Mouse (Mus musculus) adrenal gland, adult (tissue): Measurements from ENCODE around the gene Olfr1351.
"Not testable (repeated sequence)": the region's sequence is repeated elsewhere in the genome, so short reads cannot be mapped to it uniquely, and the experiment has no call there.

Experiments
- DNase-seq, 2 experiments: peaks; one replicate each; pipeline ENCODE4 v3.0.0; 2022 to 2023; ENCODE audit warnings: low spot score in 1 of 2; ENCODE audit not compliant: inconsistent age in 2 of 2

Olfr1351 gene

DNA sequence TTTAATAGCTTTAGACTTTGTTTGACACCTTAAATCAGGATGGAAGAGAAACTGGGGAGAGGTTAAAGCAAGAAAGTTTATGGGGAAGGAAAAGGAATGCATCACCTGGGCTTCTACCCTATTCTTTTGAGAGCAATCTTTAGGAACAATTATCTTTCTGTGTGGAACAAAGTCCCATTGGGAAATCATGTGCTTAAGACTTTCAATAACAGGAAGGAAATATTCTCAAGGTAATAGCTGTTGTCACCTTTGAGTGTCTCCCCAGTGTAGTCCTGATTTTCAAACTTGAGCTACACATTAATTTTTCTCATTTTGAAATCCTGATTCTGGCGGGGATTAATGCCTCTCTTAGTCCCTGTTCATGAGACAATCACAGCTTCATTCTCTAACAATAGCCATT is at the start of gene Olfr1351:
Gene Olfr1351 (plus strand): TSS at position 301 of the 400 bp plus-strand sequence.
- no peak for DNase-seq

DNA sequence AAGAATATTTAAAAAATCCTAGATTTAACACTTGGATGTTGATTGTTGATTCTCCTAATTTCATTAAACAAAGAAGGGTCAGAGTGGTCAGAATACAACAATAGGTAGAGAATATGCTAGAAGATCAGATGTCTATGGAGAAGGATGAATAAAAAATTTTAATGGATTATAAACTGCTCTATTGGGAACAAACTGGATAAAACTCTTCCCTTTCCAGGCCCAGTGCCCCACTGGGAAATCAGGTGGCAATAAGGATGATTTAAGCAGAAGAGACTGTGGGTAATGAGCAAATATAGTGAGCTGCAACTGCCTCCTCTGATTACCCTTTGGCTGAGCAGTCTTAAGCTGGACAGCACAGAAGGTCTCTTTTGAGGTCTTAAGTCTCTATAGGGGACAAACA is 49.3 kb upstream of the Olfr1351 start, which contains the start of gene Olfr1353:
Gene Olfr1353 (plus strand): TSS at position 301 of the 400 bp plus-strand sequence.
- not testable (repeated sequence) for DNase-seq

DNA sequence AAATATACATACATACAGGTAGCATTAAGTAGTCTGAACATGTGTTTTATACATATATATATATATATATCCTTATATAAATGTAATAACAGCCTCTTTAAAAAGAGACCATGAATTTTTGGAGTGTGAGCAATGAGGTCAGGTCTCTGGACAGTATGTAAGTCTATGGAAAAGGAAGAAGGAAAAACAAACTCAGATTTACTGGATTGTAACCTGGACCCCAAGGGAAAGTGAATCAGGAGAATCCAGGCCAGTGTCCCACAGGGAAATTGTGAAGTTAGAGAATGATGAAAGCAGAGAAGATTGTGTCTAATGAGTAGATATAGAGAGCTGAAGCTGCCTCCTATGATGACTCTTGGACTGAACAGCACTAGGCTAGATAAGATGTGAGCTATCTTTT is 31.5 kb upstream of the Olfr1351 start, which contains the start of gene Olfr1352:
Gene Olfr1352 (plus strand): TSS at position 301 of the 400 bp plus-strand sequence.
- no peak for DNase-seq

DNA sequence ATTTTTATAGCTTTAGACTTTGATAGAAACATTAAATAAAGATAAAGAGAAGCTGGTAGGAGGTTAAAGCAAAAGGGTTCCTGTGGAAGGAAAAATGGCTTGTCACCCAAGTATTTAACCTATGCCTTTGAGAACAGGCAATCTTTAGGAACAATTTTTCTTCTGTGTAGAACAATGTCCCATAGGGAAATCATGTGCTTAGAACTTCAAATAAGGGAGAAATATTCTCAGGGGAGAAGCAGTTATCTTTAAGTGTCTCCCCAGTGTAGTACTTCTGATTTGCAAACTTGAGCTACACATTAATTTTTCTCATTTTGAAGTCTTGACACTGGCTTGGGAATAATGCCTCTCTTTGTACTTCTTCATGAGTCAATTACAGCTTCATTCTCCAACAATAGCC is 16.2 kb downstream of the Olfr1351 start, which contains the start of gene Olfr57:
Gene Olfr57 (plus strand): TSS at position 301 of the 400 bp plus-strand sequence.
- no peak for DNase-seq

DNA sequence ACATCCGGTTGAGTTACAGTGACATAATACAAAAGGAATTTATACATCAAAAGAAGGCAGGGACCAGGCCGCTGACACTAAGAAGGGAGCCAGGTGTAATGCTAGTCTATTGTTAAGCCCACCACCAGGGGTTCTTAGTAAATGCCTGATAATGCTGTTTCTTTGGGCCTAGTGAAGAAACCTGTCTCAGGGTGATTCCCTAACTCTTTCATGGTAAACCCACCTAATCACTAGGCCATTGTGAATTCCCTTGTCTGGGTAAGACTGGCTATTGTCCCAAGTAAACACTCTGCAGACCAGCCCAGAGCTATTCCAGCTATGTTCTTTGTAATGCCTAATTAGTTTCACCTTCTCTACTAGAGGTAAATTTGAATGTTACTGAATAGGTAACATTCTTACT is 30.2 kb downstream of the Olfr1351 start:
- not testable (repeated sequence) for DNase-seq

DNA sequence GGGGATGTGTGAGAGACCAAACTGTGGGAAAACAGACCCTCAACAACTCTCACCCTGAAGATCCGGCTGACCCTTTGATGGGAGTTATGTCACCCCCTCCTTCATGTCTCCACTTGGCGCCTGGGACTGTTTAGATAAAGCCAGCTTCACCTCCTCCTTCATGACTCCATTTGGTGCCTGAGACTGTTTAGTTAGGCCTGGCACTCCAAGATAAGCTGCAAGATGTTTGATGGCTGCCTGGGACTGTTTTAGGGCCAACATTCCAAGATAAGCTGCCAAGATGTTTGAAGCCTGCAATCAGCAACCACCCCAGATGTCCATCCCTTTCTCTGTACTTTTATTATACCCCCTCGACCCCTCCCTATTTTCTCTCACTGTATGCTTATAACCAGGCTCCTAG is 45.1 kb downstream of the Olfr1351 start:
- DNase-seq = not testable (repeated sequence)
